Mouse (Mus musculus) ES-CJ7 (cell line): ENCODE data around the gene Olfr652.

Source experiments
- DNase-seq: peaks from one replicate; pipeline ENCODE4 v3.0.0; 2011; ENCODE audit warnings: low read depth, low spot score

Olfr652 gene

GRCm38 (mm10) chr7:104560601-104561000 lies at the start of gene Olfr652:
Gene Olfr652, plus strand, starts transcription at chr7:104560901.
- DNase-seq, result peak; percentile 6

- DNase-seq, result no peak
Measured at GRCm38 (mm10) chr7:104549833-104550232, 10.9 kb upstream of the Olfr652 start, which contains the start of gene Olfr651. Gene Olfr651, plus strand, starts transcription at chr7:104550133.

DNA sequence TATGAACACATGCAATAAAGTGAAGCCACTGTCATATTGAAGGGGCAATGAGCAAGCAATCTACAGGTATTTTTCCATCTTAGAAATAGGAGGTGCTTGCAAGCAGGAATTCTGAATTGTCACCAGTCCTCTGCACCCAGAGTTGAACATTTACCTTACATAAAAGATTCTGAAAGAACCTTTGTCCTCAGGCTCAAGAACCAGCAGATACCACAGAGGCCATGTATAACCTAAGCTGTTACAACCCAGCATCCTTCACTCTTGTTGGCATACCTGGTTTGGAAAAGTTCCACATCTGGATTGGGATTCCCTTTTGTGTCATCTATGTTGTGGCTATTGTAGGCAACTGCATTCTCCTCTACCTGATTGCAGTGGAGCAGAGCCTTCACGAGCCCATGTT lies 8.0 kb upstream of the Olfr652 start:
- DNase-seq, result no peak

GRCm38 (mm10) chr7:104577014-104577413 lies 16.3 kb downstream of the Olfr652 start, which contains the start of gene Olfr653:
Gene Olfr653, plus strand, starts transcription at chr7:104577314.
- no peak for DNase-seq

GRCm38 (mm10) chr7:104580846-104581245 lies 20.1 kb downstream of the Olfr652 start:
- DNase-seq, result no peak

DNA sequence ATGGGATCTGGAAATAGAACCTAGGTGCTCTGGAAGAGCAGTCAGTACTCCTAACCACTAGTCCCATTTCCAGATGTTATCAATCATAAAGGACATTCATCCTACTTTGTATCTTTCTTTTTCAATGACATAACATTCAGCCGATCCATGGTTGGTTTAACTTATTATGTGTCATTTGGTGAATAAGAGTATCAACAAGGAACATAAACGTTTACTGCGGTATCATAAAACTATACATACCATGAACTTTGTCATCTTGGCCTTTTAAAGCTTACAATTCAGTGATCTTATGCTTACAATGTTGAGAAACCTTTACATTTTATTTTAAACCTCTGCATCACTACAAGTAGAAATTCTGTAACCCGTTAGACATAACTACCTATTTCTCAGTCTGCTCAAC lies 20.7 kb downstream of the Olfr652 start:
- no peak for DNase-seq

DNA sequence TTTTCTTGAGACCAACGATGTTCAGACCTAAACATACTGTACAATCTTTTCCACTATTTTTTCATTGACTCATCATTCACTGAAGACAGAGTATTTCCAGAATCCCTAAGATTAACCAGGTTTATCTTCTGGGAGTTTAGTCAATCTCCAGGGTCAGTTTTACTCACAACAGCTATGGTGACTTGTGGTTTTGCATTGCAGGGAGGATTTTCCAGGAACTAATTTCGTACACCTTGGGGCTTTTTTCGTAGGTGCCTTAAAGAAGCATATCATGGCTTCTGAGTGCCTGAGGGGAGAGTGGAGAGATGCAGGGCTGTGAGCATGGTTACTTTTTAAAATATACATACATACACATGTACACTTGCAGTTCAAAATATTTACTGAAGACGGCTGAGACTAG lies 26.0 kb downstream of the Olfr652 start, which contains the start of gene Olfr654:
Gene Olfr654, plus strand, starts transcription at position 301 of the 400 bp plus-strand sequence.
- no peak for DNase-seq

DNA sequence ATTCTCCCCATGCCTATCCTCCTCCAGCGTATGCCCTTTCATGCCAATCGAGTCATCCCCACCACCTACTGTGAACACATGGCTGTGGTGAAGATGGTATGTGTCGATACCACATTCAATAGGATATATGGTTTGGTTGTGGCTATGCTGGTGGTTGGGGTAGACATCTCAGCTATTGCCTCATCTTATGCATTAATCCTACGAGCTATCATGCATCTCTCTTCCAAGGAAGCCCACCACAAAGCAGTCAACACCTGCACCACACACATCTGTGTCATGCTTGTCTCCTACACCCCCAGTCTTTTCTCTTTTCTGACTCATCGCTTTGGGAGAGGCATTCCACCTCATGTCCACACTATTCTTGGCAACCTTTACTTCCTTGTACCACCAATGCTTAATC lies 27.6 kb downstream of the Olfr652 start:
- no peak for DNase-seq

- DNase-seq, result no peak
Measured at GRCm38 (mm10) chr7:104601679-104602078, 41.0 kb downstream of the Olfr652 start, which contains the start of gene Olfr655. Gene Olfr655, minus strand, starts transcription at chr7:104601779.

- peak; percentile 60 for DNase-seq
Measured at GRCm38 (mm10) chr7:104603173-104603572, 42.5 kb downstream of the Olfr652 start.

DNA sequence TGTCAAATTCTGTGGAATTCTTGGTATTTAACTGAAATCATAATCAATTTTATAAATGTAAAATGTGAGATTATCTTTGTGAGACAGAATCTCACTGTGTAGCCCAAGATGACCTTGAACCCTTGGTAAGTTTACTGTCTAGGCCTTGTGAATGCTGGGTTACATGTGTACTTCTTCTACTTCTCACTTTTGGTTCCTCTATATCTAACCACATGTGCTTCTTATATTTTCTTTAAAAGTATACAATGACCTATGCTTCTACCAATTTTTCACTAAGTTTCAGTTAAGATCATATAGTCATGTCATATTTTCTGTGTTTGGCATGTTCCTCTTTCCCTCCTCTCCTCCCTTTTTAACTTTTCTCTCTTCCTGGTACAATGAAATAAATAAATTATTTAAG lies 44.0 kb downstream of the Olfr652 start:
- DNase-seq, result no peak

DNA sequence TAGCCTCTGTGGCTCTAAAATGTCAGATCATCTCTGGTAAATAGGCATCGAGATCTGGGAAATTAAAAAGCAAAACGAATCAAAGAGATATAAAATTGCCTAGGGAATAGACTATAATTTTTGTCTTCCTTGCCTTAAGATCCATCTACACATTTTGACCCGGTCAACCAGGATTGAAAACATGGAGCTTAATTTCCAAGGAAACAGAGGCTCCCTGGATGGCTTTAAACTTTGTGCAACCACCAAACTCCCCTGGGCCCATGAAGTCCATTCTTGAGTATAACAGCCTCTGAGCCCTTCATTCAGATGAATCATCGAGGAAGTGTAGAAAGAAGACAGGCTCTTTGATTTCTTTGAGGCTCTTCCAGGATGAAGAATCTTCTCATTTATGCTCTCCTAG lies 53.0 kb downstream of the Olfr652 start, which contains the start of gene Olfr656:
Gene Olfr656, plus strand, starts transcription at position 301 of the 400 bp plus-strand sequence.
- no peak for DNase-seq
